Mouse (Mus musculus): ENCODE measurements at regions not wholly inside any gene's neighbourhood (a gene's known extent, or its start where the extent isn't known, plus 50 kb on each side); places are given as distances from the start of the nearest gene placed in this dataset.

DNA sequence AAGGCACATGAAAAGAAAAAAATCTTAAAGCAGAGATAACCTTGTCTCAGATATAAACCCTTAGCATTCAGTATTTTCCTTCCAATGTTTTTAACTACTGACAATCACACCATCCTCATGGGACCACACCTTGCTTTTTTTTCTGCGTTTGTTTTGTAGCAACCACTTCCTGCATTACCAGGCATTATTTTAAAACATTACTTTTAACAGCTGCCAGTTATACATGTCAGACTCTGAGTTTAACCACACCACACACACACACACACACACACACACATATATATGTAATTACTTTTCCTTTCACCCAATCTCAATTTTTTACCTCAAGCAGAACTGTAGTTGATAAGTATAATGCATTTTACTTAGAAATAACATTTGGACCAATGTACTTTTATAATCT is 128.8 kb upstream of the Atp2b1 start:
- no peaks in the 10 kb centered on the region for H3K36me3 ChIP-seq (replicated peaks; ENCODE audit: insufficient read depth, low read length)
- WGBS (ENCODE audit: insufficient replicate concordance) = 33% methylated on average over 1 of the region's 1 CpGs
- no peak for ATAC-seq
- no peak overlapping the region for H3K9ac ChIP-seq (replicated peaks)
- no peak overlapping the region for H3K27ac ChIP-seq (ENCODE audit: low read depth)
- H3K4me2 ChIP-seq (ENCODE audit: low read depth, low read length) = no peak overlapping the region
- no peak for TF ChIP-seq CTCF (IDR thresholded peaks at IDR 0.05; ENCODE audit: low read depth)
- no peak for TF ChIP-seq EP300 (IDR thresholded peaks at IDR 0.05; ENCODE audit: low read depth)
- H3K27me3 ChIP-seq (ENCODE audit: insufficient read depth, low read length) = no peaks in the 10 kb centered on the region
- DNase-seq = no peak
- no peaks in the 10 kb centered on the region for H3K9me3 ChIP-seq (ENCODE audit: low read length)
- no peak overlapping the region for H3K4me3 ChIP-seq (ENCODE audit: low read depth, low read length)
- H3K4me1 ChIP-seq (ENCODE audit: insufficient read depth) = no peaks in the 10 kb centered on the region

DNA sequence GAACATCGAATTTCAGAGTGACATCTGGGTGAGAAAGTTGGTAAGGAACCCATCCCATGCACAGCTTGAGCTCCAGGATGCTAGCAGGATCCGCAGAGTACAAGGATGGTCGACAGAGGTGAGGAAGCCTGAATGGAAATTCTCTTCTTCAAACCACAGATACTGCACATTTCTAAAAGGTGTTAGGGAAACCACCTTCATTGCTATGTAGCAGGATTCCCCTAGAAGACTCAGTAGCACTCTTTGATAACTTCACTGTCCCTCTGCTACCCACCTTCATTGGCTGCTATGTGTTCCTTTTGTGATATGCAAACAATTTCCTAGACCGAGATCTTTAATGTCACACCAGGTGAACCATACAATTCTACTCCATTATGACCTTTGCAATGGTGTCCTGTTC is 128.1 kb upstream of the Atp2b1 start:
- no peak overlapping the region for H3K4me2 ChIP-seq (ENCODE audit: low read depth, low read length)
- 65% methylated on average over 4 of the region's 4 CpGs for WGBS (ENCODE audit: insufficient replicate concordance)
- DNase-seq (no peak), ATAC-seq (no peak)
- no peaks in the 10 kb centered on the region for H3K4me1 ChIP-seq (ENCODE audit: insufficient read depth)
- no peaks in the 10 kb centered on the region for H3K9me3 ChIP-seq (ENCODE audit: low read length)
- H3K4me3 ChIP-seq (ENCODE audit: low read depth, low read length) = no peak overlapping the region
- H3K9ac ChIP-seq (replicated peaks) = no peak overlapping the region
- H3K27me3 ChIP-seq (ENCODE audit: insufficient read depth, low read length) = no peaks in the 10 kb centered on the region
- TF ChIP-seq EP300 (IDR thresholded peaks at IDR 0.05; ENCODE audit: low read depth) = no peak
- no peak for TF ChIP-seq CTCF (IDR thresholded peaks at IDR 0.05; ENCODE audit: low read depth)
- no peaks in the 10 kb centered on the region for H3K36me3 ChIP-seq (replicated peaks; ENCODE audit: insufficient read depth, low read length)
- H3K27ac ChIP-seq (ENCODE audit: low read depth) = no peak overlapping the region

- H3K27me3 ChIP-seq (ENCODE audit: insufficient read depth, low read length) = no peaks in the 10 kb centered on the region
- H3K9ac ChIP-seq (replicated peaks) = no peak overlapping the region
- no peaks in the 10 kb centered on the region for H3K9me3 ChIP-seq (ENCODE audit: low read length)
- TF ChIP-seq EP300 (IDR thresholded peaks at IDR 0.05; ENCODE audit: low read depth) = no peak
- TF ChIP-seq CTCF (IDR thresholded peaks at IDR 0.05; ENCODE audit: low read depth) = no peak
- 86% methylated on average over 9 of the region's 9 CpGs for WGBS (ENCODE audit: insufficient replicate concordance)
- no peak overlapping the region for H3K27ac ChIP-seq (ENCODE audit: low read depth)
- no peak overlapping the region for H3K4me2 ChIP-seq (ENCODE audit: low read depth, low read length)
- no peaks in the 10 kb centered on the region for H3K4me1 ChIP-seq (ENCODE audit: insufficient read depth)
- H3K4me3 ChIP-seq (ENCODE audit: low read depth, low read length) = no peak overlapping the region
- no peak for ATAC-seq
- DNase-seq = no peak
- no peaks in the 10 kb centered on the region for H3K36me3 ChIP-seq (replicated peaks; ENCODE audit: insufficient read depth, low read length)
These were observed 124.4 kb upstream of the Atp2b1 start for GRCm38 (mm10) chr10:98789763-98790162.

- WGBS (ENCODE audit: insufficient replicate concordance) = 82% methylated on average over 3 of the region's 3 CpGs
- TF ChIP-seq EP300 (IDR thresholded peaks at IDR 0.05; ENCODE audit: low read depth) (no peak), CTCF (IDR thresholded peaks at IDR 0.05; ENCODE audit: low read depth) (no peak)
- H3K27ac ChIP-seq (ENCODE audit: low read depth) = no peak overlapping the region
- H3K9ac ChIP-seq (replicated peaks) = no peak overlapping the region
- ATAC-seq = no peak
- H3K27me3 ChIP-seq (ENCODE audit: insufficient read depth, low read length) = no peaks in the 10 kb centered on the region
- H3K36me3 ChIP-seq (replicated peaks; ENCODE audit: insufficient read depth, low read length) = no peaks in the 10 kb centered on the region
- no peaks in the 10 kb centered on the region for H3K9me3 ChIP-seq (ENCODE audit: low read length)
- no peaks in the 10 kb centered on the region for H3K4me1 ChIP-seq (ENCODE audit: insufficient read depth)
- no peak overlapping the region for H3K4me3 ChIP-seq (ENCODE audit: low read depth, low read length)
- H3K4me2 ChIP-seq (ENCODE audit: low read depth, low read length) = no peak overlapping the region
- no peak for DNase-seq
These were observed 123.8 kb upstream of the Atp2b1 start for GRCm38 (mm10) chr10:98790456-98790855.

DNA sequence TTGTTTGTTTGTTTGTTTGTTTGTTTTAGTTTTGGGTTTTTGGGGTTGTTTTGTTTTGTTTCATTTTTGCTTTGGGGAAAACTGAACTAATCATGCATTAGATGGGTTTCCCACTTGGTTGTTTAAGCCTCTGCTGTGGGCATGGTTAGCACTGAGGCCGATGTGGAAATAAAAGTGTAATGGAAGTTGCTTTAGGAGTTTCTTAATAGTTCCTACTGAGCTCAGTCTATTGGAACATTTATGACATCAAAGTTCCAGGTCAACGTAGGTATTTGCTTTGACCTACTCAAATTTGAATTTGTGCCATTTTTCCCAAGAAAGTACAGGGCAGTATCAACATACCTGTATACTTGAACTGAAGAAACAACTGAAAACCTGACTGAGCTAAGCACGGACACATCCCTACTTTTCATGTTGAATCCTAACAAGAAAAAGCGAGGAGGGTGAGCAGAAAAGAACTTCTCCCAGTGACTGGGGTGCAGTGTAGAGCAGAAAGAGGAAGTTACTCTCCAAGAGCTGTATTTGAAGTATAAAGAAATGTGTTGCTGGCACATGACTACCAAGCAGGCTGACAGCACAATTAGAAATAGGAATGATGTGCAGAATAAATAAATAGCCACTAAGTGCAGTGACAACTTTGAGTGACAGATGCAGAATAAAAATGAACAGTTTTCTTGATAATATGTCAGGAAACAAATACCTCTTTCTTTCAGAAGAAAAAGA is 122.0 kb upstream of the Atp2b1 start:
- H3K27me3 ChIP-seq (ENCODE audit: insufficient read depth, low read length) = no peaks in the 10 kb centered on the region
- no peak for DNase-seq
- H3K9ac ChIP-seq (replicated peaks) = no peak overlapping the region
- no peak for TF ChIP-seq CTCF (IDR thresholded peaks at IDR 0.05; ENCODE audit: low read depth)
- TF ChIP-seq EP300 (IDR thresholded peaks at IDR 0.05; ENCODE audit: low read depth) = no peak
- 52% methylated on average over 4 of the region's 4 CpGs for WGBS (ENCODE audit: insufficient replicate concordance)
- H3K4me3 ChIP-seq (ENCODE audit: low read depth, low read length) = no peak overlapping the region
- no peaks in the 10 kb centered on the region for H3K9me3 ChIP-seq (ENCODE audit: low read length)
- ATAC-seq = no peak
- H3K27ac ChIP-seq (ENCODE audit: low read depth) = no peak overlapping the region
- H3K4me1 ChIP-seq (ENCODE audit: insufficient read depth) = no peaks in the 10 kb centered on the region
- H3K36me3 ChIP-seq (replicated peaks; ENCODE audit: insufficient read depth, low read length) = no peaks in the 10 kb centered on the region
- H3K4me2 ChIP-seq (ENCODE audit: low read depth, low read length) = no peak overlapping the region

DNA sequence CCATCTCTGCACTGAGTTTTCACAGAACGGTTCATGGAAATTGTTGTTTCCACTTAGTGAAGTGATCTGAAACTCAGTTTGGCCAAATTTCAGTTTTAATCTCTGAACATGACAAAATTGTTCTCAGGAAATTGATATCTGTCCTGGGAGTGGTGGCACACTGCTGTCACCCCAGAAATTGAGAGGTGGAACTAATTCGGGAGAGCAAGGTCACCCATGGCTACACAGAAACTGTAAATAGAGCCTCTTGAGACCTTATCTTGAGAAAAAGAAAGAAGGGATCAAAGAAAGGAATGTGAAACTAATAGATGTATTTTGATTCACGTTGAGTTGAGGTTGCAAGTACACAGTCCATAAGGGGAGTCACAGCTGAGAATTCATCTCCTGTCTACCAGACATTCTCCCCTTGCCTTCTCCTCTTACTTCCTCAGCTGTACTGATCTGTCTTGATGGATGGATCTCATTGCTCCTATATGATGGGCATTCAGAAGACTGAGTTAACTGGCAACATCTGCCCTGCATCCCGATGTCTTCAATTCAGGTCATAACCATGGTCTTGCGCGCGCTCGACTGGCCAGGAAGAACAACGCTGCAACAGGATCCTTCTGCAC is 120.2 kb upstream of the Atp2b1 start:
- WGBS (ENCODE audit: insufficient replicate concordance) = 76% methylated on average over 9 of the region's 9 CpGs
- no peaks in the 10 kb centered on the region for H3K27me3 ChIP-seq (ENCODE audit: insufficient read depth, low read length)
- H3K27ac ChIP-seq (ENCODE audit: low read depth) = no peak overlapping the region
- no peaks in the 10 kb centered on the region for H3K4me1 ChIP-seq (ENCODE audit: insufficient read depth)
- ATAC-seq (no peak), DNase-seq (no peak)
- H3K4me2 ChIP-seq (ENCODE audit: low read depth, low read length) = no peak overlapping the region
- H3K9me3 ChIP-seq (ENCODE audit: low read length) = no peaks in the 10 kb centered on the region
- no peaks in the 10 kb centered on the region for H3K36me3 ChIP-seq (replicated peaks; ENCODE audit: insufficient read depth, low read length)
- TF ChIP-seq CTCF (IDR thresholded peaks at IDR 0.05; ENCODE audit: low read depth) (no peak), EP300 (IDR thresholded peaks at IDR 0.05; ENCODE audit: low read depth) (no peak)
- no peak overlapping the region for H3K4me3 ChIP-seq (ENCODE audit: low read depth, low read length)
- H3K9ac ChIP-seq (replicated peaks) = no peak overlapping the region

Data from liver, postnatal 0 days (tissue).